Mouse (Mus musculus): Measurements from ENCODE around the gene Tex9. TPM values are rescaled to one million over a fixed set of nuclear protein-coding genes. Genes with fewer than 3 reads are reported as not detected.

Gene Tex9
- total RNA-seq (2022) = 10 to 100 TPM in 2 of 4 experiments, 1 to 10 TPM in 2; 6.8 to 13.8 (median 10.4) TPM

- no peak for DNase-seq (ENCODE audit: low spot score in 2 of 2)
Measured at GRCm38 (mm10) chr9:72492194-72492565, at the start of gene Tex9. Gene Tex9 (minus strand): TSS chr9:72492212.

GRCm38 (mm10) chr9:72537086-72537485 is 45.1 kb upstream of the Tex9 start:
- DNase-seq (ENCODE audit: low spot score in 2 of 2) = no peak

DNA sequence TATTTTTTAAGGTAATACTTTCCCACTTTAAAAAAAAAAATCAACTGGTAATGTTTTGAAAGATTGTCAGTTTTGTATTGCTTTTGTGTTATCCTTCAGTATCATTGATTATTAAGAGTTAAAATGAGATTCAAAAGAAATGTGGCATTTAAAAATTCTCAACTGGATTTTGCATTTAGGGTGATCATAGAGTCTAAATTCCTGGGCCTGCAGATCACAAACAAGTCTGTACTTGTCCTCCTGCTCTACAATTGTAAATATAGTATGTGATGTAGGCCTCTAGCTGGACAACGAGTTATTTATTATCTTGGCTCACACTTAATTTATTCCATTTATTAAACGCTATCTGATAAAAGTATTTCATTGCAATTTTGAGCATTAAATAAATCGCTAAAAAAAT is 43.4 kb upstream of the Tex9 start:
- DNase-seq (ENCODE audit: low spot score in 2 of 2) = no peak

- DNase-seq (ENCODE audit: low spot score in 2 of 2) = no peak
Measured at GRCm38 (mm10) chr9:72534985-72535384, 43.0 kb upstream of the Tex9 start.

- no peak for DNase-seq (ENCODE audit: low spot score in 2 of 2)
Measured at GRCm38 (mm10) chr9:72533089-72533415, 41.0 kb upstream of the Tex9 start.

DNA sequence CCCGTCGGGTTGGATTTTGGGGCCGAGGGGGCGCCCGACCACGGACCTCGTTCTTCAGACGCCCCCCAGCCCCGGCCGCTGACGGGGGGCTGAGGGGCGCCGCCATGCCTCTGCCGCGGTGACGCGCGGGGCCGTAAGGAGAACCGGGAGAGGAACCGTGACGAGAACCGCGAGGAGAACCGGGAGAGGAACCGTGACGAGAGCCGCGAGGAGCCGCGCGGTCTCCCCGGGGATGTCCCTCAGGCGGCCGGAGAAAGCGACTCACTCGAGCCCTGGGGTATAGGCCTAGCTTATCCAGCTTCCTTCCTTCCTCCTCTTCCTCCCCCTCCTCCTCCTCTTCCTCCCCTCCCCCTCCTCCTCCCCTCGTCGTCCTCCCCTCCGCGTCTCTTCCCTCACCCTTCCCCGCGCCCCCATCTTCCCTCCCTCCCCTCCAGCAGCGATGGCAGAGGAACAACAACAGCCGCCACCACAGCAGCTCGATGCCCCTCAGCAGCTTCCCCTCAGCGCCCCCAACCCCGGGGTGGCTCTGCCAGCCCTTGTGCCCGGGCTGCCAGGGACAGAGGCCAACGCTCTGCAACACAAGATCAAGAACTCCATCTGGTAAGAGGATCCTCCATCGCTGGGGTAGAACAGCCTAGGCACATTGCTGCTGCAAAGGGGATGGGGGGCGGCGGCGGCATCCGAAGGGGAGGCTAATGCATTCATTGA is 40.5 kb upstream of the Tex9 start:
- DNase-seq (ENCODE audit: low spot score in 2 of 2) = peak; percentile 23 to 24

GRCm38 (mm10) chr9:72531996-72532380 is 40.0 kb upstream of the Tex9 start, which contains the start of gene Rfx7:
Gene Rfx7 (plus strand): TSS chr9:72532240.
- peak; percentile 38 to 64 for DNase-seq (ENCODE audit: low spot score in 2 of 2)

DNA sequence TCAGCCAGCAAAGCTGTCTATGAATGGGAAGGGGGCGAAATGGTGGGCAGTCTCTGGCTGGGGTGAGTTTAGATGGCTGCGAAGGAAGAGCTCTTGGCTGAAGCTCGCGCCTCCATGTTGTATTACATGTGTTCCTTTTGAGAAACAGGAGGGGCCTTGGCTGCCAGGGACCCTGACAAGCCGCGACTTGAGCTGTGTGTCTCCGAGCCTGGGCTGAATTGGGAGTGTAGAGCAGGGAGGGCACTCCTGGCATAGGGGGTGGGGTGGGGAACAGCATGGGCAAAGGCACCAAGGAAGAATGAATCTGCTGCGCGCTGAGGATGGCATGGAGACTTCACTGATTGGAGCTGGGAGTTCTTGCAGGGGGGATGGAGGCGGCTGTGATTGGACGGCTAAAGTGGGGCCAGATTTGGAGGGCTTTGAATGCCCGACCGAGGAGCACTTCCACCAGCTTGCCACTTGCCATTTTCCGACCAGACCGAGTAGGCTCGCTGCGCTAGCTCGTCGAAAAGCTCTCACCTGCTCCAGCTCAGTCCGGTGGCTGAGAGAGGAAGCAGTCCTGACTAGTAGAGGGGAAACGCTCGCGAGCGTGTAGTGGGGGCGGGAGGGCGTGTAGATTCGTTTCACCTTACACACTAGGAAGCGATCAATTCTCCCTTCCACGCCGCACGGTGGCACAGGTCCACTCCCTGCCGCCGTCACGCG is 39.4 kb upstream of the Tex9 start:
- DNase-seq (ENCODE audit: low spot score in 2 of 2) = peak; percentile 81 to 83

- peak in 1 of 2 experiments; percentile 6 for DNase-seq (ENCODE audit: low spot score in 2 of 2)
Measured at GRCm38 (mm10) chr9:72530824-72531223, 38.8 kb upstream of the Tex9 start.

DNA sequence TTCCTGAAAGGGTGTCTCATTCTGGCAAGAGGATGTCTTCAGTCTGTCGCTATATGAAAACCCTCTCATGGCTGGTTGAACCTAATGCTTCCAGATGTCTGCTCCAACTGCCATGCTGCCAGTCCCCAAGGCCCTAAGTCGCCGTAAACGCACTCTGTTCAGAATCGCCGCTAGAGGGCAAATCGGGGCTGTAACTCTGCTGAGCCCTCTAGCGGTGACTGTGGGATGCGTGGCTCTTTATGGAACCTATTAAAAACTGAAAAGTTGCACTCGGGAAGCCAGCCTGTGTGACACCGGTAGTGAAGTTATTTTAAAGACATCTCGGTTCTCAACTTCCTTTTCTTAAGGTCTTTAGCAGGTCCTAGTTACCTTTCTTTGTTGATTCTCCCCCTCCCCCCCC is 38.2 kb upstream of the Tex9 start:
- peak; percentile 66 to 88 for DNase-seq (ENCODE audit: low spot score in 2 of 2)

DNA sequence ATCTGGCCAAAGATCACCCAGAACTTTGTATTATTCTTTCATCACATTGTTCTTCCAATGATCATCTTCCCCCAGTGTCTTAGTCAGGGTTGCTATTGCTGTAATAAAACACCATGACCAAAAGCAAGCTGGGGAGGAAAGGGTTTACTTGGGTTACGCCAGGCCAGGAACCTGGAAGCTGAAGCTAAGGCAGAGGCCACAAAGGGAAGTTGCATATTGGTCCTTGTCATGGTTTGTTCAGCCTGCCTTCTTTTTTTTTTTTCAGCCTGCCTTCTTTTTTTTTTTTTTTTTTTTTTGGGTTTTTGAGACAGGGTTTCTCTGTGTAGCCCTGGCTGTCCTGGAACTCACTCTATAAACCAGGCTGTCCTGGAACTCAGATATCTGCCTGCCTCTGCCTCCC is 34.1 kb upstream of the Tex9 start:
- DNase-seq (ENCODE audit: low spot score in 2 of 2) = no peak

GRCm38 (mm10) chr9:72520849-72521248 is 28.8 kb upstream of the Tex9 start:
- DNase-seq (ENCODE audit: low spot score in 2 of 2) = no peak

DNA sequence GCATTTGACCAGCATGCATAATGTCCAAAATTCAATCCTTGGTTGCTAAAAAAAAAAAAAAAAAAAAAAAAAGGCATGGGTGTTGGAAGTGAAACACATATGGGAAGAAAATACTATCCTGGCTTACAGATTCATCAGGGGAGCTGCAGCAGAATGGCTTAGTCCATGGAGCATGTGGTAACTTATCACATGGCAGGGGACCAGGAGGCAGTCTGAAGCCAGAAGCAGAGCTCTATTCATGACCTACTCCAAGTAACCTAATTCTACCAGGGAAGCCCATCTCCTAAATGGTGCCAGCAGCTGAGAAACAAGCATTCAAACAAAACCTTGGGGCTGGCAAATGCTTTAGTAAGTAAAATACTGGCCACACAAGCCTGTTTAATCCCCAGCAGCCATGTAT is 27.2 kb upstream of the Tex9 start:
- no peak for DNase-seq (ENCODE audit: low spot score in 2 of 2)

GRCm38 (mm10) chr9:72515366-72515765 is 23.4 kb upstream of the Tex9 start:
- DNase-seq (ENCODE audit: low spot score in 2 of 2) = no peak

- DNase-seq (ENCODE audit: low spot score in 2 of 2) = peak in 1 of 2 experiments; percentile 12
Measured at GRCm38 (mm10) chr9:72512229-72512981, 20.4 kb upstream of the Tex9 start.

- DNase-seq (ENCODE audit: low spot score in 2 of 2) = no peak
Measured at GRCm38 (mm10) chr9:72497171-72497570, 5.2 kb upstream of the Tex9 start.

- DNase-seq (ENCODE audit: low spot score in 2 of 2) = no peak
Measured at GRCm38 (mm10) chr9:72496691-72497090, 4.7 kb upstream of the Tex9 start.

- DNase-seq (ENCODE audit: low spot score in 2 of 2) = no peak
Measured at GRCm38 (mm10) chr9:72493984-72494685, 2.1 kb upstream of the Tex9 start.

DNA sequence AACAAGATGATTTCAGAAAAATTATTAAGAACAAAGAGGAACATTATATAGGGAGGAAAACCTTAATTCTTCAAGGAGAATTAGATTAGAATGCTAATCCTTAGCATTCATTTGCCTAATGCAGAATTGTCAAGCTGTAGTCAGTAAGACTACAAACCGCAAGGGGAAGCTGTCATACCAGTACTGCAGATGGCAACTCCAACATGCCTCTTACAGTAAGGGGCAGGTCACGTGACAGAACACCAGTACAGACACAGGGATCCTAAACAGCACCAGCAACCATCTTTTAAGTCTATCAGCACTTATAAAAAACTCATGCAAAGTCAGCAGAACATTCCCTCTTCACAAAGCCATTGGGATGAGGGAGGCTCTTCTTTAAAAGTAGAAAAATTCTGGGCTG is 1.5 kb upstream of the Tex9 start:
- DNase-seq (ENCODE audit: low spot score in 2 of 2) = no peak

- peak; percentile 75 to 80 for DNase-seq (ENCODE audit: low spot score in 2 of 2)
Measured at GRCm38 (mm10) chr9:72491559-72492193, 336 bp downstream of the Tex9 start.

DNA sequence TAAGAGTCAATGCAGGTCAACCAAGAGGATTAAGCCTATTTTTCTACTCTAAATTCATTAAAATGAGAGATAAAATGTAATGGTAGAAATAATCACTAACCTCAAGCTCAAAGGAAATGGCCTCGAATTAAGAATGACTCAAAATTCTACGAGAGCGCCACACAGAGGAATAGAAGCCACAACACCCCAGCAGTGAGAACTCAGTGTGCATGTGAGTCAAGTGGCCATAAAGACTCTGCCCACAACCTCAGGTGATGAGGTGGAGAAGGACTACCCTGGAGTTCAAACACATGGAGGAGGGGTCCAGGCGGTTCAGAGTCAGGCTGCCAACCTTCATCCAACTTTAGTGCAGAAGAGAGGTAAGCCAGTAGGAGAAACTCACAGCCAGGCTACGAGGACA is 2.9 kb downstream of the Tex9 start:
- DNase-seq (ENCODE audit: low spot score in 2 of 2) = no peak

All from layer of hippocampus, adult 8-10 months (tissue).